Mouse (Mus musculus): ENCODE measurements around the gene Rasgef1a.

GRCm38 (mm10) chr6:117989209-117989608 lies 22.0 kb upstream of the Rasgef1a start:
- TF ChIP-seq CTCF (IDR thresholded peaks at IDR 0.05; ENCODE audit: low read depth, low read length), result no peak
- no peak for TF ChIP-seq EP300 (IDR thresholded peaks at IDR 0.05; ENCODE audit: insufficient read depth, low read depth, low read length)

Measured in ES-Bruce4 (cell line).